Mouse (Mus musculus): ENCODE measurements around the gene Gm7137.
"Not testable (repeated sequence)": the region's sequence is repeated elsewhere in the genome, so short reads cannot be mapped to it uniquely, and the experiment has no call there.

Gene Gm7137

DNA sequence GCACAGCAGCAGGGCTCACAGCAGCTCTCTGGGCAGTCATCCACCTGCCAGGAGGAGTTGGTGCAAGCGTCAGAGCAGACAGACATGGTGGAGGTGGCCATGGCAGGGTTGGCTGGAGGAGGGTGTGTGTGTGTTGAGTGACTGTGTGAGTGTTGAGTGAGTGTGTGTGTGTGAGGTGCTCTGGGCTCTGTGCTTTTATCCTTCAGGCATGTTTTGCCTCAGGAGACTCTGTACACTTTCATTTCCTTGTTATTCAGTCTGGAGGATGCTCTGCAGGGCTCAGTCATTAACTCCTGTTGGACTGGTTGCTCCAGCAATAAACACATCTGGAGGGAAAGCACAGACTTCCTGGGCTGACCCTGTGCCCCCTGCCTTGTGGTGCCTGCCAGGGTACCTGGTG, 36.7 kb downstream of the Gm7137 start, which contains the start of gene Gm9736:
Gene Gm9736 (minus strand): TSS at position 101 of the 400 bp plus-strand sequence.
- not testable (repeated sequence) for DNase-seq

DNA sequence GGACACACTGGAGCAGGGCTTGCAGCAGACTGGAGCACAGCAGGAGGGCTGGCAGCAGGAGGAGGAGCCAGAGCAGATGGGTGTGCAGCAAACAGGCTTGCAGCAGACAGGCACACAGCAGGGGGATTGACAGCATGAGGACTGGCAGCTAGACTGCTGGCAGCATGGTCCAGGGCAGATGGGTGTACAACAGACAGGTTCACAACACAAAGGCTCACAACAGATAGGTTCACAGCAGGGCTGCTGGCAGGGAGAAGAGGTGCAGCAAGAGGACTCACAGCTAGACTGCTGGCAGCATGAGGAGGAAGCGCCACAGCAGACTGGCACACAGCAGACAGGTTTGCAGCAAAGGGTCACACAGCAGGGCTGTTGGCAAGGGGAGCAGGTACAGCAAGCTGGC, 37.3 kb downstream of the Gm7137 start:
- DNase-seq = not testable (repeated sequence)

DNA sequence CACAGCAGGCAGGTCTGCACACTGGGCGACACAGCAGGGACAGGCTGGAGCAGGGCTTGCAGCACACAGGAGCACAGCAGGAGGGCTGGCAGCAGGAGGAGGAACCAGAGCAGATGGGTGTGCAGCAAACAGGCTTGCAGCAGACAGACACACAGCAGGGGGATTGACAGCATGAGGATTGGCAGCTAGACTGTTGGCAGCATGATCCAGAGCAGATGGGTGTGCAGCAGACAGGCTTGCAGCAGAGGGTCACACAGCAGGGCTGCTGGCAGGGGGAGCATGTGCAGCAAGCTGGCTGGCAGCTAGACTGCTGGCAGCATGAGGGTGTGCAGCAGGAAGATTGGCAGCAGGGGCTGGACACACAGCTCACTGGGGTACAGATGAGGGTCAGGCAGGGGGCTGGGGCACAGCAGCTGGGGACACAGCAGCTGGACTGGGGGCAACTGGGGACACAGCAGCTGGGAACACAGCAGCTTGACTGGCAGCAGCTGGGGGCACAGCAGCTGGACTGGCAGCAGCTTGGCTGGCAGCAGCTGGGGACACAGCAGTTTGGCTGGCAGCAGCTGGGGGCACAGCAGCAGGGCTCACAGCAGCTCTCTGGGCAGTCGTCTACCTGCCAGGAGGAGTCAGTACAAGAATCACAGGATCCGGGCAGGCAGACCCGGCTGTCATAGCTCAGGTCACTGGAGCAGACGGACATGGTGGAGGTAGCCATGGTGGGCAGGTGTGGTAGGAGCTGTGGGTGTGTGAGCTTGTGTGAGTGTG, 45.9 kb downstream of the Gm7137 start, which contains the start of gene Gm18596:
Gene Gm18596 (minus strand): TSS at position 715 of the 765 bp plus-strand sequence.
- not testable (repeated sequence) for DNase-seq

DNA sequence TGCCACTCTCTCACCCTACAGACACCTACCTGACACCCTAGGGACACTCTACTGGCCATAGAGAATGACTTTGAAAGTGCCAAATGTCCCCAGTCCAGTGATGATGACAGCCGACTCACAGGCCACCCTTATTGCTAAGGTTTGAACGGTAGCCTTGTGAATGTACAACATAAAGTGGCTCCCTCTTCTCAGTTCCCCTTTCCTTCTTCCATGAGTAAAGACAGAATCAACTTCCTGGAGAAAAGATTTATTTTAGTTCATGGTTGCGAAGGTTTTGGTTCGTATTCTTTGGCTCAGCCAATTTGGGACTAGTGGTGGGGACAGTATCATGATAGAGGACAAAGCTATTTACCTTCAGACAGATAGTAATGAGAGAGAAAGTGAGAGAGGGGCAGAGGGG, 49.1 kb downstream of the Gm7137 start:
- DNase-seq = no peak
